Mouse (Mus musculus): ENCODE measurements around the gene AC140267.1.

The AC140267.1 gene

DNA sequence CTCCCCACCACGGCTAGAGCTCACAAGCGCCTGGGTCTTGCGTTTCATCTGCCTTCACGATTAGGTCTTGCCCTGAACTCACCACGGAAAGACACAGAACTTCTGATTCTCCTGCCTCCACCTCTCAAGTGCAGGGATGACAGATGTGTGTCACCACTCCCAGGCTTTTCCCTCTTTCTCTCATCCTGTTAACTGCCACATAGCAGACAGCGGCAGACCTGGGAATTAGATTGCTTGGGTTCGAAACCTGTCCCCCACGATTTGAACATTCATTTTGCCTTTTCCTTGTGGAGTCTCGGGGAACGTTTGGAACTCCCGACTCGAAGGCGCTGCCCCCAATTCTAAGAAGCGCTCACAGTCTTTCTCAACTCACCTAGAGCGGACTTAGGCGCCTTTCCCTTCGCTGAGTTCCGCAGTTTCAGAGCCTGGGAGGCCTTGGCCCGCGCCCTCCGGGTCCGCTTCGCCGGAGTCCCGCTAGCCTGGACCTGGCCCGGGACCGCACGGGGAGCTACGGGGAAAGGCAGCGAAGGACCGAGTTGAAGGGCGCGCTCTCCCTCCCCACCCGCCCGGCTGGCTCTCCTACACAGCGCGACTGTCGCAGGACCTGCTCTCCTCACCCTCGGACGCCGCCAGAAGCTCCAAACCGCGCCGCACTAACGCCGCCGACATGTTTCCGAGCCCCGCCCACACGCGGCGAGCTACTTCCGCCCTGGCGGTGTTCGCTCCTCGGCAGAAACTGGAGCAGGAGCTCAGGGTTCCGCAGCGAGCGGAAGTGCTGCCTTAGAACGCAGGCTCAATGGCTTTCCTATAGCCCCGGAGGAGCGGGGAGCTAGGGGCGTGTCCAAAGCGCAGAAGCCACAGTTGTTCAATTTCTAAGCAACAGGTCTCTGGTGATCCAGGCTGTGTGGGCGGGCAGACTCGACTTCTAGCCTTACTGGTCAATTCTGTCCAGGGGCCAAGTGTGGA is 28.3 kb downstream of the AC140267.1 start, which contains the start of gene Rps19bp1:
Gene Rps19bp1 (minus strand): TSS at position 706 of the 966 bp plus-strand sequence.
- in situ Hi-C loops (cut with MboI), result no loop called here

DNA sequence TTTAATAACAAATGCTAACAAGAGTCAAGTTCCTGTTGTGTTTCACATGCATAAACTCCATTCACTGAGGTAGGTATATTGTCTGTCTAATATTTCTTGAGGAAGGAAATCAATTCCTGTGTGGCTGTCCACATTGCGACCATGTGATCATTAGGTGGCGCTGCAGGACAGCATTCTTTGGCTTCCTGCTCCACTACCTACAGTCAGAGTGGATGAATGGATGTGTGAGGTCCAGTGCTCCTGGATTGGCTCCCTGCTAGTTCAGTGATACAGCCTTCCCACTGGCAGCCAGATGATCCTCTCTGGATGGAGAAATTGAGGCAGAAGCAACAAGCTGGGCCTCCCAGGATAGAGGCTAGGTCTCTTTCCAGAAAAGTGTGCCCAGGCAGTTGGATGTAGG is 30.6 kb downstream of the AC140267.1 start:
- in situ Hi-C loops (cut with MboI), result no loop called here

DNA sequence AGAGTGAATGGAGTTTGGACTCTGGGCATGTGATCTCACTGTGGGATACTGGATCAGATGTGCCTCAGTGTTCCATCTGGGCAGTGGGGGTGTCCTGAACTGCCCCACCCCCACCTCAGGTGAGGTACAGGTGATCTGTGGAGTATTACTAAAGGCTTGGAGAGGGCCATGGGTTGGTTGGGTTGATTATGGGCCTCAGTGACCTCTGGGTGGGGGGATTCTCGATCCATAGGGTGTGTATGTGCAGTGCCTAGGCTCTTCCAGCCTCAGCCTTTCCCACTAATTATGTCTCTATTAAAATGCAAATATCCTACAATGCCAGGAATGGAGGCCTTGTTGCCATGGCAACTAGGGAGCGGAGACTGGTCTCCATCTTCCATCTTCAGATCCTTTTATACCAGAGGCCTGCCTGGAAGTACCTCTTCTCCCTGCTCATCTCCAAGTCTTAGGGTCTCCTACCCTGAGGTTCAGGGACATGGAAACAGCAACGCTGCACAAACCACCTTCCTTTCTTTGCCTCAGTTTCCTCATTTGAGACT is 36.3 kb downstream of the AC140267.1 start:
- in situ Hi-C loops (cut with MboI), result loop anchor here (5.0 kb wide), 1 partner anchor 435 kb away; no protein-coding TSS in a partner anchor

DNA sequence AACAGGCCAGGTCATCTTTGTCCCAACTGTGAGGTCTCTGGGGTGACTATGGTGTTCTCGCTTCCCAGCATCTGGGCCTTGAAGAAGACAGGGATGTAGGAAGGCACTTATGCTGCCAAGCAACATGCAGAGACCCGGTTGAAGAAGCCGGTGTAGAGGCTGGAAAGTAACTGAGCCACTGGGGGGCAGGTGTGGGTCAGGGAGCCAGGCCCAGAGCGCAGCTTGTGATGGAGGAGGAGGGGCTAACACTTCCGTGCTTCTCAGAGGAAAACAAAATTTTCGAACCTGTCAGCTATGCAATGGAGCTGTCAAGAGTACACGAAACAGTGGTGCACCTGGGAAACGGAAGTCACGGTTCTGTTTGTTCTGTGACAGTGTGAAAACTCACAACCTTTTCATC is 41.5 kb downstream of the AC140267.1 start:
- in situ Hi-C loops (cut with MboI), result no loop called here

DNA sequence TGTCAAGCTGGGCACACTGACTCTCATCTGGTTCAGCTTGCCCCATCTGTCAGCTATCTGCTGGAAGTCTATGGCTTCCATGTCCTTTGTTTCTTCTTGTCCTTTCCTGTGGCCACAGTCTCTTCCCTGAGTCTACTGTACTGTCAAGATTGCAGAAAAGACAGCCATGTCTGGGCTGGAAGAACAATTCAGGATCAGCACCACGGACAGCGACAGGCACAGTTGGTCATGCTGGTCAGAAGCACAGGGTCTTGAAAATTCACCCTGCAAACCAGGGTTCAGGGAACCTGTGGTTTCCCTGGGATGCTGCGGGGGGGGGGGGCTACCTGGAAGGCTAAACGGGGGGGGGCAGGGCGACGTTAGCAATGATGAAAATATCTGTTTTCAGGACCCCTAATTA is 42.0 kb downstream of the AC140267.1 start:
- in situ Hi-C loops (cut with MboI), result no loop called here

GRCm38 (mm10) chr15:80278121-80278759 is 42.6 kb downstream of the AC140267.1 start:
- in situ Hi-C loops (cut with MboI), result no loop called here

GRCm38 (mm10) chr15:80279053-80279452 is 43.4 kb downstream of the AC140267.1 start:
- in situ Hi-C loops (cut with MboI), result no loop called here

DNA sequence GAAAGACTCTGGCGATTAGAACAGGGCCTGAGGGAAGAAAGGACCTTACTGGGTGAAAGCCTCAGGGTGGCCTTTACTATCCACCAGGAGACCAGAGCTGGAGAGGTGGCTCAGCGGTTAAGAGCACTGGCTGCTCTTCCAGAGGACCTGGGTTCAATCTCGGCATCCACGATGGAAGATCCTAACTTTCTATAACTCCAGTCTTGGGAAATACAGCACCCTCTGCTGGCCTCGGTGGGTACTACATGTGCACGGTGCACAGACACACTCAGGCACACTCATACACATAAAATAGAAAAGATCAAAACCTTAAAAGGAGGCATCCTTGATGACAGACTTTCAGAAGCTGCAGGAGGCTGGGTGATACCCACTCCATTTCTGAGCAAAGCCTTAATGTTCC is 45.0 kb downstream of the AC140267.1 start:
- in situ Hi-C loops (cut with MboI), result no loop called here

Measured in mature B cell (primary cell).